Mouse (Mus musculus) activated CD4-positive, CD25-positive, alpha-beta regulatory T cell, adult 4 months (primary cell): ENCODE measurements around the gene Ngfr. TPM values are rescaled to one million over a fixed set of nuclear protein-coding genes. Genes with fewer than 3 reads are reported as not detected.

Experiments used
- polyA plus RNA-seq, 2 experiments: library from polyadenylated mRNA; unstranded; fragments of 100-300 nt; shearing (Covaris generic); gene quantifications; one replicate each; pipeline ENCODE4 v1.2.1; 2017

The Ngfr gene
- polyA plus RNA-seq, 2 experiments from 2014 or later: not detected

Other genes starting within 250 kb of the Ngfr start
- 10 to 100 TPM; 64.4 to 70.1 TPM for gene Slc35b1, start 203.0 kb downstream of the Ngfr start, polyA plus RNA-seq
- gene Spop, start 173.7 kb downstream of the Ngfr start, polyA plus RNA-seq: 100 to 1,000 TPM; 119 to 154 TPM
- gene Nxph3, start 73.2 kb downstream of the Ngfr start, polyA plus RNA-seq: not detected
- gene Phb, start 79.2 kb upstream of the Ngfr start, polyA plus RNA-seq: 100 to 1,000 TPM; 131 to 144 TPM
- gene Zfp652, start 124.9 kb upstream of the Ngfr start, polyA plus RNA-seq: 10 to 100 TPM in 1 of 2 experiments, 1 to 10 TPM in 1; 9.6 to 13.0 TPM
- gene B130006D01Rik, start 135.9 kb upstream of the Ngfr start, polyA plus RNA-seq: 1 to 10 TPM; 3.9 to 4.9 TPM
- not detected for gene Phospho1, start 236.8 kb upstream of the Ngfr start, polyA plus RNA-seq
- 10 to 100 TPM; 47.5 to 58.4 TPM for gene Gngt2, start 249.5 kb upstream of the Ngfr start, polyA plus RNA-seq